Mouse (Mus musculus) stomach, embryonic 15.5 days (tissue): Measurements from ENCODE around the gene Prr5l. TPM values are rescaled to one million over a fixed set of nuclear protein-coding genes. Genes with fewer than 3 reads are reported as not detected.

ENCODE experiments used
- ATAC-seq: fragments of 200-750 bp; cut with Nextera tagmentation; 2 replicates; pipeline ENCODE4 v1.8.0; 2017; ENCODE audit warnings: low read depth, moderate number of reproducible peaks, moderate TSS enrichment; ENCODE audit not compliant: insufficient read depth, low FRiP score
- H3K27ac ChIP-seq: fragments of 300-500 bp; sonication (generic); 2 replicates; pipeline ENCODE4 v1.5.1; 2015; ENCODE audit warnings: mild to moderate bottlenecking, inconsistent platforms
- H3K27me3 ChIP-seq: fragments of 300-500 bp; sonication (generic); replicated peaks from 2 replicates; pipeline ENCODE4 v1.6.1; 2015; ENCODE audit warnings: inconsistent platforms
- H3K36me3 ChIP-seq: fragments of 300-500 bp; sonication (generic); 2 replicates; pipeline ENCODE4 v1.6.1; 2015; ENCODE audit warnings: inconsistent platforms
- H3K4me1 ChIP-seq: fragments of 300-500 bp; sonication (generic); 2 replicates; pipeline ENCODE4 v1.6.1; 2015; ENCODE audit warnings: inconsistent platforms
- H3K4me2 ChIP-seq: fragments of 300-500 bp; sonication (generic); 2 replicates; pipeline ENCODE4 v1.6.1; 2015; ENCODE audit warnings: mild to moderate bottlenecking, inconsistent platforms
- H3K4me3 ChIP-seq: fragments of 300-500 bp; sonication (generic); replicated peaks from 2 replicates; pipeline ENCODE4 v1.5.1; 2015; ENCODE audit warnings: inconsistent platforms
- H3K9ac ChIP-seq: fragments of 300-500 bp; sonication (generic); 2 replicates; pipeline ENCODE4 v1.6.1; 2015; ENCODE audit warnings: inconsistent platforms
- H3K9me3 ChIP-seq: fragments of 300-500 bp; sonication (generic); 2 replicates; pipeline ENCODE4 v1.6.1; 2016; ENCODE audit warnings: inconsistent platforms
- WGBS: fragments of 180-500 bp; shearing (Covaris S2); methylation state at CpG from one replicate; pipeline ENCODE4 v1.1.7; 2015; 5-methylcytosine and 5-hydroxymethylcytosine counted together
- polyA plus RNA-seq: library from polyadenylated mRNA; unstranded; fragments of >200 nt; fragmentation: Nextera tagmentation; extraction: Ambion mirVana; gene quantifications from 2 replicates; pipeline ENCODE4 v1.2.1, GENCODE M21; 2015

Gene Prr5l
- polyA plus RNA-seq, 1 experiment from 2014 or later = 9.8 TPM

- H3K4me2 ChIP-seq = no peak overlapping the region
Measured at GRCm38 (mm10) chr2:101828057-101828643, 54.7 kb downstream of the Prr5l start.

GRCm38 (mm10) chr2:101827626-101828025 lies 55.2 kb downstream of the Prr5l start:
- WGBS = 18% methylated on average over 5 of the region's 5 CpGs
- Histone ChIP-seq H3K27ac (no peak overlapping the region), H3K9me3 (no peaks in the 10 kb centered on the region), H3K36me3 (no peaks in the 10 kb centered on the region), H3K4me3 (no peak overlapping the region), H3K4me1 (no peaks in the 10 kb centered on the region), H3K9ac (no peak overlapping the region), H3K4me2 (no peak overlapping the region), H3K27me3 (no peaks in the 10 kb centered on the region)
- no peak for ATAC-seq

More at GRCm38 (mm10) chr2:101828057-101828643, 54.7 kb downstream of the Prr5l start:
- no peaks in the 10 kb centered on the region for H3K4me1 ChIP-seq
- no peak overlapping the region for H3K27ac ChIP-seq
- no peaks in the 10 kb centered on the region for H3K9me3 ChIP-seq
- no peak overlapping the region for H3K9ac ChIP-seq
- H3K36me3 ChIP-seq = no peaks in the 10 kb centered on the region
- H3K27me3 ChIP-seq = no peaks in the 10 kb centered on the region
- WGBS = 45% methylated on average over 5 of the region's 5 CpGs
- ATAC-seq = no peak
- no peak overlapping the region for H3K4me3 ChIP-seq

GRCm38 (mm10) chr2:101826950-101827600 lies 55.8 kb downstream of the Prr5l start:
- no peak overlapping the region for H3K4me2 ChIP-seq
- H3K9ac ChIP-seq = no peak overlapping the region
- no peak overlapping the region for H3K4me3 ChIP-seq
- no peaks in the 10 kb centered on the region for H3K9me3 ChIP-seq
- 78% methylated on average over 3 of the region's 3 CpGs for WGBS
- no peak overlapping the region for H3K27ac ChIP-seq
- ATAC-seq = no peak
- H3K36me3 ChIP-seq = no peaks in the 10 kb centered on the region
- H3K4me1 ChIP-seq = no peaks in the 10 kb centered on the region
- H3K27me3 ChIP-seq = no peaks in the 10 kb centered on the region

GRCm38 (mm10) chr2:101826186-101826707 lies 56.6 kb downstream of the Prr5l start:
- Histone ChIP-seq H3K9me3 (no peaks in the 10 kb centered on the region), H3K27me3 (no peaks in the 10 kb centered on the region), H3K9ac (no peak overlapping the region), H3K4me1 (no peaks in the 10 kb centered on the region), H3K4me3 (no peak overlapping the region), H3K36me3 (no peaks in the 10 kb centered on the region), H3K4me2 (no peak overlapping the region), H3K27ac (no peak overlapping the region)
- ATAC-seq = no peak
- WGBS = 74% methylated on average over 2 of the region's 2 CpGs

- Histone ChIP-seq H3K4me1 (no peaks in the 10 kb centered on the region), H3K4me2 (no peak overlapping the region), H3K4me3 (no peak overlapping the region), H3K27ac (no peak overlapping the region), H3K36me3 (no peaks in the 10 kb centered on the region), H3K27me3 (no peaks in the 10 kb centered on the region), H3K9me3 (no peaks in the 10 kb centered on the region), H3K9ac (no peak overlapping the region)
- no peak for ATAC-seq
- WGBS = 74% methylated on average over 9 of the region's 9 CpGs
Measured at GRCm38 (mm10) chr2:101825226-101826120, 57.4 kb downstream of the Prr5l start.

GRCm38 (mm10) chr2:101823821-101824220 lies 59.0 kb downstream of the Prr5l start:
- Histone ChIP-seq H3K27ac (no peak overlapping the region), H3K9me3 (no peaks in the 10 kb centered on the region), H3K36me3 (no peaks in the 10 kb centered on the region), H3K9ac (no peak overlapping the region), H3K4me2 (no peak overlapping the region), H3K4me1 (no peaks in the 10 kb centered on the region), H3K27me3 (no peaks in the 10 kb centered on the region), H3K4me3 (no peak overlapping the region)
- WGBS = 83% methylated on average over 3 of the region's 4 CpGs
- no peak for ATAC-seq

- WGBS = 62% methylated on average over 13 of the region's 13 CpGs
- no peak overlapping the region for H3K4me2 ChIP-seq
- H3K36me3 ChIP-seq = no peaks in the 10 kb centered on the region
- H3K4me1 ChIP-seq = no peaks in the 10 kb centered on the region
- no peak for ATAC-seq
- no peak overlapping the region for H3K9ac ChIP-seq
- no peak overlapping the region for H3K4me3 ChIP-seq
- no peaks in the 10 kb centered on the region for H3K9me3 ChIP-seq
- no peak overlapping the region for H3K27ac ChIP-seq
- H3K27me3 ChIP-seq = no peaks in the 10 kb centered on the region
Measured at GRCm38 (mm10) chr2:101822785-101823184, 60.0 kb downstream of the Prr5l start.

GRCm38 (mm10) chr2:101820816-101821215 lies 62.0 kb downstream of the Prr5l start:
- Histone ChIP-seq H3K9ac (no peak overlapping the region), H3K27ac (no peak overlapping the region), H3K4me3 (no peak overlapping the region), H3K36me3 (no peaks in the 10 kb centered on the region), H3K27me3 (no peaks in the 10 kb centered on the region), H3K4me2 (no peak overlapping the region), H3K4me1 (no peaks in the 10 kb centered on the region), H3K9me3 (no peaks in the 10 kb centered on the region)
- no peak for ATAC-seq
- WGBS = 60% methylated on average over 1 of the region's 1 CpGs

- no peak overlapping the region for H3K9ac ChIP-seq
- no peak for ATAC-seq
- WGBS = 63% methylated on average over 7 of the region's 7 CpGs
- no peaks in the 10 kb centered on the region for H3K9me3 ChIP-seq
- H3K27ac ChIP-seq = no peak overlapping the region
- no peaks in the 10 kb centered on the region for H3K36me3 ChIP-seq
- H3K4me1 ChIP-seq = no peaks in the 10 kb centered on the region
- no peak overlapping the region for H3K4me3 ChIP-seq
- H3K27me3 ChIP-seq = no peaks in the 10 kb centered on the region
- no peak overlapping the region for H3K4me2 ChIP-seq
Measured at GRCm38 (mm10) chr2:101818986-101819764, 63.7 kb downstream of the Prr5l start.

GRCm38 (mm10) chr2:101816646-101817308 lies 66.0 kb downstream of the Prr5l start:
- no peak overlapping the region for H3K27ac ChIP-seq
- 66% methylated on average over 3 of the region's 3 CpGs for WGBS
- H3K27me3 ChIP-seq = no peaks in the 10 kb centered on the region
- H3K4me1 ChIP-seq = no peaks in the 10 kb centered on the region
- H3K9ac ChIP-seq = no peak overlapping the region
- no peaks in the 10 kb centered on the region for H3K36me3 ChIP-seq
- ATAC-seq = no peak
- H3K4me3 ChIP-seq = no peak overlapping the region
- H3K4me2 ChIP-seq = no peak overlapping the region
- no peaks in the 10 kb centered on the region for H3K9me3 ChIP-seq
